Mouse (Mus musculus): ENCODE results near the gene Tspan7. TPM values are rescaled to one million over a fixed set of nuclear protein-coding genes. Genes with fewer than 3 reads are reported as not detected.

Gene Tspan7
- polyA plus RNA-seq, 1 experiment, result 355 TPM

- TF ChIP-seq POLR2A (IDR thresholded peaks at IDR 0.05; ENCODE audit: insufficient read depth, low read depth, low read length) (no peak), CTCF (IDR thresholded peaks at IDR 0.05; ENCODE audit: insufficient read depth, low read depth, low read length) (no peak)
- Histone ChIP-seq H3K4me3 (ENCODE audit: insufficient read depth, low read depth, low read length) (no peak overlapping the region), H3K4me1 (ENCODE audit: control insufficient read depth, insufficient read depth, low read length) (no peaks in the 10 kb centered on the region), H3K27ac (ENCODE audit: insufficient read depth, low read depth, low read length) (no peak overlapping the region)
- 60% methylated on average over 2 of the region's 2 CpGs for WGBS
Measured at GRCm38 (mm10) chrX:10539009-10539408, 54.1 kb downstream of the Tspan7 start.

- Histone ChIP-seq H3K4me3 (ENCODE audit: insufficient read depth, low read depth, low read length) (no peak overlapping the region), H3K27ac (ENCODE audit: insufficient read depth, low read depth, low read length) (no peak overlapping the region), H3K4me1 (ENCODE audit: control insufficient read depth, insufficient read depth, low read length) (no peaks in the 10 kb centered on the region)
- TF ChIP-seq POLR2A (IDR thresholded peaks at IDR 0.05; ENCODE audit: insufficient read depth, low read depth, low read length), result no peak
- TF ChIP-seq CTCF (IDR thresholded peaks at IDR 0.05; ENCODE audit: insufficient read depth, low read depth, low read length), result no peak
- WGBS, result 29% methylated on average over 6 of the region's 6 CpGs
Measured at GRCm38 (mm10) chrX:10539482-10540166, 54.7 kb downstream of the Tspan7 start.

DNA sequence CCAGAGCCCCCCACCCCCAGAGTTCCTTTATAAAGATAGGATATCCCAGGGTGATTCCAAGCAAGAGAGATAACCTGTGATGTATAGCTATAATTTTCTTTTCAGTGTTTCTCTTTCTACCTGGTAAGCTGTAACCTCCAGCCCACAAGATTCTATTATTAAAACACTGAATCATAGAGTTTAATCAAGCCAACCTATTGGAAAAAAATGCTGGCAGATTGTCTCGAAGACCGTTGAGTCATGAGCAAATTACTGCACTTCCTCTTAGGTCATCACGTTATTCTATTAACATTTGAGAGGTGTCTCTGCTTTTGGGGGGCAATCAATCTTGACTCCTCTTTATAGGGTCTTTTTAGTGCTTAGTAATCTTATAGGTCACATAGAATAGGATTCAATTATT lies 61.9 kb downstream of the Tspan7 start:
- 52% methylated on average over 3 of the region's 3 CpGs for WGBS
- H3K27ac ChIP-seq (ENCODE audit: insufficient read depth, low read depth, low read length), result no peak overlapping the region
- H3K4me1 ChIP-seq (ENCODE audit: control insufficient read depth, insufficient read depth, low read length), result no peaks in the 10 kb centered on the region
- H3K4me3 ChIP-seq (ENCODE audit: insufficient read depth, low read depth, low read length), result no peak overlapping the region
- TF ChIP-seq POLR2A (IDR thresholded peaks at IDR 0.05; ENCODE audit: insufficient read depth, low read depth, low read length) (no peak), CTCF (IDR thresholded peaks at IDR 0.05; ENCODE audit: insufficient read depth, low read depth, low read length) (no peak)

- 83% methylated on average over 3 of the region's 3 CpGs for WGBS
- Histone ChIP-seq H3K4me3 (ENCODE audit: insufficient read depth, low read depth, low read length) (no peak overlapping the region), H3K27ac (ENCODE audit: insufficient read depth, low read depth, low read length) (no peak overlapping the region), H3K4me1 (ENCODE audit: control insufficient read depth, insufficient read depth, low read length) (no peaks in the 10 kb centered on the region)
- TF ChIP-seq POLR2A (IDR thresholded peaks at IDR 0.05; ENCODE audit: insufficient read depth, low read depth, low read length), result no peak
- no peak for TF ChIP-seq CTCF (IDR thresholded peaks at IDR 0.05; ENCODE audit: insufficient read depth, low read depth, low read length)
Measured at GRCm38 (mm10) chrX:10549708-10550107, 64.8 kb downstream of the Tspan7 start.

GRCm38 (mm10) chrX:10556899-10557298 lies 71.9 kb downstream of the Tspan7 start:
- Histone ChIP-seq H3K4me1 (ENCODE audit: control insufficient read depth, insufficient read depth, low read length) (no peaks in the 10 kb centered on the region), H3K27ac (ENCODE audit: insufficient read depth, low read depth, low read length) (no peak overlapping the region), H3K4me3 (ENCODE audit: insufficient read depth, low read depth, low read length) (no peak overlapping the region)
- TF ChIP-seq POLR2A (IDR thresholded peaks at IDR 0.05; ENCODE audit: insufficient read depth, low read depth, low read length), result no peak
- TF ChIP-seq CTCF (IDR thresholded peaks at IDR 0.05; ENCODE audit: insufficient read depth, low read depth, low read length), result no peak
- 64% methylated on average over 3 of the region's 3 CpGs for WGBS

DNA sequence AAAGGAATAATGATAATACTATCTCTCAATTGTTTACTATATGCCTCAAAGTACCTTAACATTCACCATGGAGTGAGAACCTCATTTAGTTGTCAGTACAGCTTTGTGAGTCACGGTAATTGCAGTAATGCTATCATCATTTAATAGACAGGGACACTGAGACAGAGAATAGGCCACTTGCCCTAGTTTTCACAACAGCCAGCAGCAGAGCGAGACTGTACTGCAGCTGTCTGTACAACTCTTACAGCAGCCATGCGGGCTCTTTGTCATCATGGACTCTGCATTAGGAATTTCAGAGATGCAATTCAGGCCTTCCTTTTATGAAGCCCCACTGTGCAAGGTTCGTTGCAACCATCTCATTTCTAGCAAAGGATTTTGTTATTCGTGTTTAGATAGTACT lies 72.6 kb downstream of the Tspan7 start:
- Histone ChIP-seq H3K4me3 (ENCODE audit: insufficient read depth, low read depth, low read length) (no peak overlapping the region), H3K4me1 (ENCODE audit: control insufficient read depth, insufficient read depth, low read length) (no peaks in the 10 kb centered on the region), H3K27ac (ENCODE audit: insufficient read depth, low read depth, low read length) (no peak overlapping the region)
- TF ChIP-seq CTCF (IDR thresholded peaks at IDR 0.05; ENCODE audit: insufficient read depth, low read depth, low read length) (no peak), POLR2A (IDR thresholded peaks at IDR 0.05; ENCODE audit: insufficient read depth, low read depth, low read length) (no peak)
- 45% methylated on average over 5 of the region's 5 CpGs for WGBS

DNA sequence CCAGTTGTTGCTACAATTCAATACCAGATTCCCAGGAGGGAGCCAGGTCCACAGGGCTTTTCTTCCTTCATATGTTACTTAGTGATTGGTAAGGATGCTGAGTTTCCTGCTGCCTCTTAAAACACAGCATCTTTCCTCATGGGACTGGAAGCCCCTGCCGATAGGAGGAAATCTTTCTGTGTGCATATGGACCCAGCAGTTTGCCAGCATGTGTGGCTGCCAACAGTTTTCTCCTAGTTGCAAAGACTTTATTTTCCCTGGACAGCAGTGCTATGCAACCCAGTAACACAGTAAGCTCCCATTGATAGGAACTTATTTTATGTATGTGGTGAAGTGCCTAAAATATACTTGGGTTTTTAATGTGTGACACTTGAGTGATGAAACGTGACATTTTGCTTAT lies 73.7 kb downstream of the Tspan7 start:
- WGBS, result 65% methylated on average over 2 of the region's 2 CpGs

DNA sequence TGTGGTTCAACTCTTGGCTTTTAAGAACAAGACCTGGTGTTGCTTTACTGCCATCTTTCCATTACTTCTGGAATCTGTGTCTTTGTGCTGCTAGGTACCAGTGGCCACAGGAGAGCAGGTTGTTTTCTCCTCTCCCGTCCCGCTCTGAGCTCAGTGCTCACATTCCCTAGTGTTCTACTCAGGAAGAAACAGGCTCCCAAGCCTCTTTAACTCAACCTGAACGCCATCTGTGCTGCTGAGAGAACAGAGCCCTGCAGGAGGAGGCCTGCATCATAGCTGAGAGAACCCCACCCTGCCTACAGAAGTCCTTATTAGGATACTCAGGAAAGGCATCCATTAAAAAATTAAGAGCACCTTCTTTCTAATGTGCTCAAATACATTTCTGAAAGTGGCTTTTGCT lies 80.9 kb downstream of the Tspan7 start:
- TF ChIP-seq CTCF (IDR thresholded peaks at IDR 0.05; ENCODE audit: insufficient read depth, low read depth, low read length) (no peak), POLR2A (IDR thresholded peaks at IDR 0.05; ENCODE audit: insufficient read depth, low read depth, low read length) (no peak)
- WGBS, result 62% methylated on average over 3 of the region's 3 CpGs
- Histone ChIP-seq H3K27ac (ENCODE audit: insufficient read depth, low read depth, low read length) (no peak overlapping the region), H3K4me1 (ENCODE audit: control insufficient read depth, insufficient read depth, low read length) (no peaks in the 10 kb centered on the region), H3K4me3 (ENCODE audit: insufficient read depth, low read depth, low read length) (no peak overlapping the region)

More for the DNA sequence above, 73.7 kb downstream of the Tspan7 start:
- Histone ChIP-seq H3K4me3 (ENCODE audit: insufficient read depth, low read depth, low read length) (no peak overlapping the region), H3K27ac (ENCODE audit: insufficient read depth, low read depth, low read length) (no peak overlapping the region), H3K4me1 (ENCODE audit: control insufficient read depth, insufficient read depth, low read length) (no peaks in the 10 kb centered on the region)
- TF ChIP-seq CTCF (IDR thresholded peaks at IDR 0.05; ENCODE audit: insufficient read depth, low read depth, low read length) (no peak), POLR2A (IDR thresholded peaks at IDR 0.05; ENCODE audit: insufficient read depth, low read depth, low read length) (no peak)

DNA sequence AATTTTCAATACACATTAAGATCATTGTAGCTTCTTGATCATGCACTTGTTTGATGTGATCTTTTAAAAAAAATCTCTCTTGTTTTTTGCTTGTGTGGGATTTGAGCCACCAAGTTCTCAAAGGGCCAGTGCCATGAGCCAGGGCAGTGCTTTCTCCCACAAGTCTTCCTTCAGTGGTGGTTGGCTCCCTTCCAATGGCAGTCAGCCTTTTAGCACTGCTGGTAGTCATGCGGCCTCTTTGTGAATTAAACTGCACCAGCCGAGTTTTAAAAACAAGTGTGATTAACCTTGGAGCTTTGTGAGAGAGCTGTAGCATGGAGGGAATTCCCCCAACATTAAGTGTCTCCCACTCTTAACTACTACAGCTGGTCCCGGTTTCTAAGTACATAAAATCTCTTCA lies 89.6 kb downstream of the Tspan7 start:
- H3K4me3 ChIP-seq (ENCODE audit: insufficient read depth, low read depth, low read length), result no peak overlapping the region
- TF ChIP-seq POLR2A (IDR thresholded peaks at IDR 0.05; ENCODE audit: insufficient read depth, low read depth, low read length) (no peak), CTCF (IDR thresholded peaks at IDR 0.05; ENCODE audit: insufficient read depth, low read depth, low read length) (no peak)
- H3K27ac ChIP-seq (ENCODE audit: insufficient read depth, low read depth, low read length), result no peak overlapping the region
- WGBS, result 26% methylated on average over 3 of the region's 3 CpGs
- peaks cover 3% of the 10 kb centered on the region; the same call in 1 of the 2 replicates for H3K4me1 ChIP-seq (ENCODE audit: control insufficient read depth, insufficient read depth, low read length)

Measured in olfactory bulb, adult 2 months (tissue).